Mouse (Mus musculus) embryo, embryonic 10 days (tissue): Measurements from ENCODE around the gene Slc35f1.
"Not testable (repeated sequence)": the region's sequence is repeated elsewhere in the genome, so short reads cannot be mapped to it uniquely, and the experiment has no call there.

ENCODE experiments used
- DNase-seq: peaks from one replicate; pipeline ENCODE4 v3.0.0-alpha.2; 2015; ENCODE audit warnings: low spot score

The Slc35f1 gene

GRCm38 (mm10) chr10:52787075-52787474, 96.7 kb downstream of the Slc35f1 start:
- no peak for DNase-seq

GRCm38 (mm10) chr10:52791560-52791959, 101.2 kb downstream of the Slc35f1 start:
- DNase-seq = peak; percentile 6

DNA sequence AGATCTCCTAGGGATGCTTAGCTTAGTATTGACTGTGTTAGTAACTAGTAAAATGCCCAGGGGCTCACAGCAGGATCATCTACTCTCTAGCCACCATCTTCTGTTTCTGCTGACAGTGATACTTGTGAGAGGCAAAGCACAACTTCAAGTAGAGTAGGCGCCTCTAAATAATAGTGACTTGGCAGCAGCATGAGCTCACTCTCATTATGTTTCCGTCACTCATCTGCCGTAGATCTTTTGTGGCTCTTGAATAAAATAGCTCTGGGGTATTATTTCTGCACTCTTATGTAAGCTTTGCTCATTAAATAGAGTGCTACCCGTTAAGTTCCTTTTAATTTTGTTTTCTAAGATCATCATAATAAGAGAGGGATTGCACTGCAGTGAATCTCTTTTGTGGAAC, 107.1 kb downstream of the Slc35f1 start:
- DNase-seq = no peak

- peak; percentile 6 for DNase-seq
These were observed 117.5 kb downstream of the Slc35f1 start for GRCm38 (mm10) chr10:52807808-52808207.

DNA sequence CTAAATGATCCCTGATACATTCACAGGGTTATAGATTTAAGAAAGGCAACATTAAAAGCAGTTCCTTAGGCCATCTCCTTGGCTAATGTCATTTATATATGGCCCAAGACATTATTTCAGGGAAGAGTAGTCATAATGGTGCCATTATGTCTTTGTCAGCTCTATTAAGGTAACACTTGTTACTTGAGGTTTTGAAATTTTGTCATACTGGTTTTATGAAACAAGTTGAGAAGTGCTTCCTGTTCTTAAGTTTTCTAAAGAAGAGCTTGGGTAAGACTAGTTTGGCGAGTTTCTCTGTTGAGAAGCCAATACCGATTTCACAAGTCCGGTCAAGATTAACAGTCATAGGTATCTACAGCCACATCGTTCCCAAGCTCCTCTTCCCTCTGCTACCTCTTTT, 122.5 kb downstream of the Slc35f1 start:
- no peak for DNase-seq

GRCm38 (mm10) chr10:52814358-52814757, 124.0 kb downstream of the Slc35f1 start:
- DNase-seq = no peak

DNA sequence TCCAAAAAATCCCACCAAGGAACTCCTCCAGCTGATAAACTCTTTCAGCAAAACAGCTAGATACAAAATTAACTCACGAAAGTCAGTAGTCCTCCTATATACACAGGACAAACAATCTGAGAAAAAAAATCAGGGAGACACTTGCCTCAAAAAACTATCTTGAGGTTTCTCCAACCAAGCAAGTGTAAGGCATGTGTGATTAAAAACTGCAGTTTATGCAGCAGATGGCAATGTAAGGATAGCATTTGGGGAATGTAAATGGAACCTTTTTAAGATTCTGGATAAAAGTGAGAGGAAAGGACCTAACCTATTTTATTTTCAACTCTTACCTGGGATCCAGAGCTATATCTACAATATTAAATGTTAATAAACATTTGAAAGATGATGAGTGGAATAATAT, 129.3 kb downstream of the Slc35f1 start:
- DNase-seq = no peak

GRCm38 (mm10) chr10:52822909-52823308, 132.6 kb downstream of the Slc35f1 start:
- no peak for DNase-seq

DNA sequence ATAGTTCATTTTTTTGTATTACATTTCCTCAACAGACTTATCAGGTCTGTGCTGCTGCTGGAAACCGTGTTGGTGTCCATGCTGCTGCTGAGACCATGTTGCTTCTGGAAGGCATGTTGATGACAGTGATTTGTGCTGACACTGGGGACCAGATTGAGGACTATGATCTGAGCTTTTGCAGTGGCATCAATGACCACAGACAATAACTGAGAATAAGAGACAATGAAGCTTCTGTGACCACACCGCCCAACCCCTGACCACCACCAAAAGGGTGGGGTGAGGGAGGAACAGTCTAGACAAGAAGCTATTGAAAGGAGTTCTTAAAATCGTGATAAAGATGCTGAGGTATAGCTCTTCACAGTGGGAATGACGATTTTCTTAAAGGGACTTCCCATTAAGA, 135.4 kb downstream of the Slc35f1 start:
- DNase-seq = no peak

- no peak for DNase-seq
These were observed 150.5 kb downstream of the Slc35f1 start for GRCm38 (mm10) chr10:52840819-52841218.

DNA sequence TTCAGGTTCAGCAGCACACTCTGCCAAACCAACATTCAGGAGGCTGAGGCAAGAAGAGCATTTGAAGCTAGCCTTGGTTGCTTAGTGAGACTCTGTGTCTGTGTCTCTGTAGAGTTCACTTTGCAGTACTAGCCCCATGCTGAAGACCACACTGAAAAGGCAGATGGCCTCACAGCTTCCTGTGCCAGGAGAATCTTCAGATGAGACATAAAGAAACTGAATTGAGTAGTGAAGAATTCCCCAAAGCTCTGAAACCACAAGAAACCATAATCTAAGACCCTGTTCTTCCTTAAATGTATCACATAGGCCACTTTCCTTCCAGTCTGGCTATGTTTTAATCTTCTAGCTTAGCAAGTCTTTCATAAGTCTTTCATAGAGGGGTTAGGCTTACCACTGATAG, 161.7 kb downstream of the Slc35f1 start:
- DNase-seq = no peak

DNA sequence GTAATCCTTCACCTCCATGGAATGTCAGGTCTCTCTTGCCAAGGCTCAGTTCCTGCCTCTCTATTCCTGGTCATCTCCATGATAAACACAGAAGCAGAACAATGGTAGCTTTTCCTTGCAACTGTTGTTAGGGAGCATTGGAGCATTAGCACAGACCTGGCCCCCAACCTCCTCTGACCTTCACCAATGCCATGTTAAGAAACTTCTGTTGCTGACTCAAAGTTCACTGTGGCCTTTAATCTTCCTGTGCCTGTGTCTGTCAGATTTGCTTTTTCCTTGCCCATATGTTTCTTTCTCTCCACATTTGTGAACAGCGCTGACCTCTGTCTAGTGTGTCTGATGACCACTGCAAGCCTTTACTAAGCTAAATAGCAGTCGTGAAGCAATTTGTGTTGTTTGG, 170.5 kb downstream of the Slc35f1 start:
- DNase-seq = no peak

DNA sequence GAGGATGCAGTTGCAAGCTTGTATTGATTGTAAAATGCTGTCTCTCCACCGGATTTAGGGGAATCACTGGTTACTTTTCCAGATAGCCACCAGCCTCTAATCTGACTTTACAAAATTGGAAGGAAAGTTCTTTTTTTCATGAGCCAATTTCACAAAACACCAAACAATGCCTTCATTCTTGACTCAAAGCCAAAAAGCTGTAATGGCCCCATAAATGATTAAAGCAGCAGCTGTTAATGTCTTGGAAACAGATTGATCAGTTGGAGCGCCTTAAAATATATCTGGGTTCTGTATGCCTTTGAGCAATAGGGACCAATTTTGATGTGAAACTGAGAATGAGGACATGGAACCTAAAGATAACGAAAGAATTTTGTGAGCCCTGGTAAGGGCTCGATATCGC, 174.6 kb downstream of the Slc35f1 start:
- DNase-seq = no peak

GRCm38 (mm10) chr10:52871110-52871509, 180.8 kb downstream of the Slc35f1 start:
- DNase-seq = no peak

DNA sequence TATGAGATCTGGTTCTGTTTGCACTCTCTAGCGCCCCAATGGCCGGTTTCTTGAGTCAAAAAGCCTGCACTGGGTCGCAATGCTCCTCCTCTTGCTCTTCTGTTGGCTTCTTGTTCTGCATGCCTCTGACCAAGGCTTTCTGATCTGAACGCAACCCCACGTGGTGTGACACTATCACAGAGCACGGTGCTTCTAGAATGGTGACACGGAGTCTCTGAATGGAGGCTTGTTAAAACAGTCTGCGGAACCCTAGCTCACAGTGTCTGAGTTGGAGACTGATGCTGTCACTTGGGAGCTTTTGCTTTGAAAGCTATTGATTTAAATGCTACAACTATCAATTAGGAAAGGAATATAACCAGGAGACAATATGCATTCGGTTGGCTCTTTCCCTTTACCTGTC, 183.8 kb downstream of the Slc35f1 start:
- DNase-seq = no peak

GRCm38 (mm10) chr10:52874712-52875111, 184.4 kb downstream of the Slc35f1 start:
- peak; percentile 21 for DNase-seq

- DNase-seq = peak; percentile 25
These were observed 187.1 kb downstream of the Slc35f1 start for GRCm38 (mm10) chr10:52877263-52878021.

DNA sequence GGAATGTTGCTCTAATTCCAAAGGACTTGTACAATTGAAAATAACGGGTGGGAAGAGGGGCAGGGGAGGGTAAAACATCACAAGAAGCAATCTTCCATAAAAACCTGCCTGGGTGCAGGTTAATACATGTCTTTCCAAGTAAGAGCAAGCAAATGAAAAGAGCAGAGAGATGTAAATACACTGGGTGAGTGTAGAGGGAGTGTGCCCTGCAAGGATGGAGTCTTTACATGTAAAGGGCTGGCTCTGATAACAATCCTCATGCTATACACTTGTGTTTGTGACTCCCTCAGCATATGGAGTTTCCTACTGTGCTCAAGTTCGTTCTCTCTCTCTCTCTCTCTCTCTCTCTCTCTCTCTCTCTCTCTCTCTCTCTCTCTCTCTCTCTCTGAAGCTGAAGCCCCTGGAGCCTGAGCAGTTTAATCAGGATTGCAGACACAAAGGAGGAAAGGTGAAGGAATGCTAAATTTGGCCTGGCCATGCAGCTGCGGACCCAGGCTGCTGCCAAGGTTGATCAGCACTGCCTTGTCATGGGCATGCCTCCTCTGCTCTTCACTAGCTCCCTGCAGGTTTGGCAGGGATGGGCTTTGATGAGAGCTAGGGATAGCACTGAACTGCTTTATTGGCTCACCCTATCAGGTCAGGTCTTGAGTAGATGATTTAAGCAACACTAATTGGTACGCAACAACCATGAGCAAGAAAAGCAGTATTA, 187.9 kb downstream of the Slc35f1 start:
- no peak for DNase-seq

DNA sequence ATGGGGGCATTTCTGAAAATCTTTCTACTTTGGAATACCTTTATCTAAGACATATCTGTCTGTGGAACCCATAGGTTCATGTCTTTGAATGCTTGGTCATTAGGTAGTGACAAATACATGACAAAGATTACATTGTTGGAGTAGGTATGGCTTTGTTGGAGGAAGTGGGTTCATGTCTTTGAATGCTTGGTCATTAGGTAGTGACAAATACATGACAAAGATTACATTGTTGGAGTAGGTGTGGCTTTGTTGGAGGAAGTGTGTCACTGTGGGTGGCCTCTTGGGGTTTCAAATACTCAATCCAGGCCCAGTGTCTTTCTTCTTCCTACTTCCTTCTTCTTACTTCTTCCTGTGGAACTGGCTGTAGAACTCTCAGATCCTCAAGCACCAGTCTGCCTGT, 206.4 kb downstream of the Slc35f1 start:
- DNase-seq = not testable (repeated sequence)

- no peak for DNase-seq
These were observed 214.6 kb downstream of the Slc35f1 start for GRCm38 (mm10) chr10:52904914-52905313.

DNA sequence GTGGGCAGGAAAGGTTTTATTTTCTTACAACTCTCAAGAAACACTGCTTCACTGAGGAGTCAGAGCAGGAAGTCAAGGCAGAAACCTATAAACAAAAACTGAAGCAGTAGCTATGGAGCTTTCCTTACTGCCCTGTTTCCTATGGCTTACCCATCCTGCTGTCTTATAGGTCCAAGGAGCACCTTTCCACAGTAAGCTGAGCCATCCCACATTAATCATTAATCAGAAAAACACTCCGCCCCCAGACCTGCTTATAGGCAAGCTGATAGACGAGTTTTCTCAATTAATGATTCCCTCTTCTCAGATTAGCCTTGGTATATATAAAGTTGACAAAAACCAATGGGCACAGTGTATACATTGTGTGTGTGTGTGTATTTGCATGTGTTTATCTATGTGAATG, 221.4 kb downstream of the Slc35f1 start:
- no peak for DNase-seq

DNA sequence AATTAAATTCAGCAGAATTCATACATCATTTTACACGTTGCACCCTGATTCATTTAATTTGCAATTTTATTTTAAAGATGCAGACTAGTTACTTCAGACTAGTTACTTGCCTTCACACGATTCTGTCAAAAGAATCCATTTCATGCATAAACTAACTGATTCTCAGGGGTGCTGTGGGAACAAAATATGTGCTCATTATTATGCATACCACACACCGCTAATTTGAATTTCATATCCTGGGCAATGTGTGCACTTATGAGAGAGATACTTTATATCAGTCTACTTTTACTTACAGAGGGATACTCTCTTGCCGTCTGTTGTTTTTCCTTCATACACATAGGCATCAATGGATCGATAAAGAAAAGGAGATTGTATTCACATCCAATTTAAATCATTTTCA, 228.4 kb downstream of the Slc35f1 start:
- no peak for DNase-seq

- no peak for DNase-seq
These were observed 232.8 kb downstream of the Slc35f1 start for GRCm38 (mm10) chr10:52923143-52923542.

GRCm38 (mm10) chr10:52926330-52926729, 236.0 kb downstream of the Slc35f1 start:
- no peak for DNase-seq
